Mouse (Mus musculus): ENCODE measurements around the gene Ror1.

GRCm38 (mm10) chr4:100123519-100123918, 27.9 kb downstream of the Ror1 start:
- TF ChIP-seq CTCF (IDR thresholded peaks at IDR 0.05; ENCODE audit: low read depth) (no peak), EP300 (optimal IDR thresholded peaks at IDR 0.05) (no peak)

Data from stomach, postnatal 0 days (tissue).